Mouse (Mus musculus): Measurements from ENCODE around the gene Bmpr1b.

- no peak for TF ChIP-seq CTCF (IDR thresholded peaks at IDR 0.05; ENCODE audit: borderline replicate concordance, control insufficient read depth, extremely low read depth, insufficient read depth, low read length, poor library complexity)
- no peak for TF ChIP-seq POLR2A (IDR thresholded peaks at IDR 0.05; ENCODE audit: control insufficient read depth, extremely low read depth, insufficient read depth, low read length, poor library complexity)
These were observed 4.2 kb downstream of the Bmpr1b start for GRCm38 (mm10) chr3:142164981-142165380.
